Mouse (Mus musculus): ENCODE results near the gene Psme2. TPM values are rescaled to one million over a fixed set of nuclear protein-coding genes. Genes with fewer than 3 reads are reported as not detected.

Psme2 gene
- total RNA-seq (2014; rRNA removed) (51.9 and 57.6 TPM in 2 replicates), polyA plus RNA-seq (2015; fragmentation: Nextera tagmentation; extraction: Ambion mirVana) (163 and 208 TPM in 2 replicates)

DNA sequence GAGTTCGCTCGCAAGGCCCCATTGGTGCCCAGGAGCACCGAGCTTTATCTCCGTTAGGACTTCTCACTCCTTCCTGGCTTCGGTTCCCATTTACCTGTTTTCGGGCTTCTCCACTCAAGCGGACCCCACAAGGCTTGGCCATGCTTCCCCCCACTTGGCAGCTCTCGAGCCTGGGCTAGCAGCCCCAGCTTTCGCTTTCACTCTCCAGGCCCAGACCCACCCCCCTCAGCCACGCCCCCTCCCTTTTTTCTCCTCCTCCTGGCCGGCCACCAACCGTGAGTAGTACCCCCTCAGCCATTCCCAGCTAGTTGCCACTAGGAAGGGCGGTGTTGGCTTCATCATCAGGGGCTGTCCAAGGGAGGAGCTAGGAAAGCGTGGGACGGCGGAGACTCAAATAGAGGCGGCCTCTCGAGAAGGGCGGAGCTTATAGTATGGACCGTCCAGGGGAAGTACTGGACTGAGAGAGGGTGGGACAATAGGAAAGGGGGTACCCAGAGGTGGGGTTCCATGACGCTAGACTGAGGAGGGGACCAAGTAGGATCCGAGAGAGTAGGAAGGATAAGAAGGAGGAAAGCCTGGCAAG, at the start of gene Psme2:
Gene Psme2 (minus strand): TSS at position 366 of the 583 bp plus-strand sequence.
- under 1% methylated on average over 21 of the region's 22 CpGs for WGBS
- H3K4me1 ChIP-seq (ENCODE audit: insufficient read depth, low read length) = peaks cover 20% of the 10 kb centered on the region
- peak within 1 kb of the TSS; percentile 96 for H3K27ac ChIP-seq
- no peaks in the 10 kb centered on the region for H3K27me3 ChIP-seq (ENCODE audit: insufficient read depth, low read length)
- TF ChIP-seq CTCF (IDR thresholded peaks at IDR 0.05; ENCODE audit: low read depth) = no peak
- ATAC-seq = peak; percentile 96
- H3K4me2 ChIP-seq (ENCODE audit: low read depth, low read length) = peak within 1 kb of the TSS; percentile 90
- peak; percentile 97 for DNase-seq (ENCODE audit: low spot score)
- no peaks in the 10 kb centered on the region for H3K9me3 ChIP-seq (ENCODE audit: low read length)
- H3K9ac ChIP-seq (replicated peaks; ENCODE audit: low read length) = peak within 1 kb of the TSS; percentile 72
- peak within 1 kb of the TSS; percentile 79 for H3K4me3 ChIP-seq (ENCODE audit: low read length)
- H3K36me3 ChIP-seq (ENCODE audit: insufficient read depth, low read length) = peaks cover 17% of the 10 kb centered on the region

DNA sequence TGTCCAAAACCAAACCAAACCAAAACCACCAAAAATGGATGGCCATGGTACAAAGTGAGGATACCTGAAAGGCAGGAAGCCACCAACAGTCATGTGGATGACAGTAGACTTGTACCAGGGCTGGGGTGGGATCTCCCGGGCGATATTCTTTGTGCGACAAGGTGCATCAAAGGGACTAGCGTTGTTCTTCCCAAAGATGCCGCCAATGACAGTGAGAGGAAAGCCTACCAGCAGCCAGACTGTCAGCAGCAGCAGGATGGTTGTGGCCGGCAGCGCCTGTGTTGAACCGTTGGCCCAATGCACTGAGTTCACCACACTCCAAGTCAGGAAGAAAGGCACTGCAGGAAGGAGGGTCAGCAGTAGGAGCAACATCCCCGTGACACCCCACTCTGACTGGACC, 46.9 kb upstream of the Psme2 start, which contains the start of gene Gm49378:
Gene Gm49378 (minus strand): TSS at position 101 of the 400 bp plus-strand sequence.
- no peak within 1 kb of the TSS for H3K27ac ChIP-seq
- ATAC-seq (no peak), DNase-seq (ENCODE audit: low spot score) (no peak)
- peaks cover 35% of the 10 kb centered on the region; the same call in 1 of the 2 replicates for H3K36me3 ChIP-seq (ENCODE audit: insufficient read depth, low read length)
- 92% methylated on average over 9 of the region's 9 CpGs for WGBS
- H3K4me2 ChIP-seq (ENCODE audit: low read depth, low read length) = no peak within 1 kb of the TSS
- no peak for TF ChIP-seq CTCF (IDR thresholded peaks at IDR 0.05; ENCODE audit: low read depth)
- H3K9me3 ChIP-seq (ENCODE audit: low read length) = no peaks in the 10 kb centered on the region
- no peak within 1 kb of the TSS for H3K4me3 ChIP-seq (ENCODE audit: low read length)
- no peaks in the 10 kb centered on the region for H3K27me3 ChIP-seq (ENCODE audit: insufficient read depth, low read length)
- H3K4me1 ChIP-seq (ENCODE audit: insufficient read depth, low read length) = peaks cover 5% of the 10 kb centered on the region
- H3K9ac ChIP-seq (replicated peaks; ENCODE audit: low read length) = no peak within 1 kb of the TSS

DNA sequence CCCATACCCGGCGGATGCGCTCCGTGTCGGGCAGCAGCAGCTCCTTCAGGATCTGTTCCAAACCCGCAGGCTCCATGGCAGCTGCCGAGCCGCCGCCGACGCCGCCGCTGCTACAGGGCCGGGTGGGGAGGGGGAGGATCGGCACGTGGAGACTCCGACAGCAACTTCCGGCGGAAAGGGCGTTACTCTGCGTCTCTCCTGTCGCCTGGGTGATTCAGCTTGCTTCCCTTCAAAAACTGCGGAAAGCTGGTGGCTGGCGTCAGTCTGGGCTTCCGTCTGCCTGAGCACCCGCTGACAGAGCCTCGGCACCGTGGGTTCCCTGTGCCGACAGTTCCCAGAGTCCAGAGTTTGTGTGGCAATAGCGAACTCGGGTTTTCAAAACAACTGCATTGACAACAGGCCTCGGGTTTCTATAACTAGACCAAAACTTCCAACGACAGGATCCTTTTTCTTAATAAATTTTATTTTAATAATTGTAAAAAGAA, 44.7 kb upstream of the Psme2 start, which contains the start of gene Ipo4:
Gene Ipo4 (minus strand): TSS at position 435 of the 485 bp plus-strand sequence.
- peak within 1 kb of the TSS; percentile 62 for H3K9ac ChIP-seq (replicated peaks; ENCODE audit: low read length)
- H3K27me3 ChIP-seq (ENCODE audit: insufficient read depth, low read length) = no peaks in the 10 kb centered on the region
- H3K27ac ChIP-seq = peak within 1 kb of the TSS; percentile 69
- TF ChIP-seq CTCF (IDR thresholded peaks at IDR 0.05; ENCODE audit: low read depth) = no peak
- H3K9me3 ChIP-seq (ENCODE audit: low read length) = no peaks in the 10 kb centered on the region
- H3K4me3 ChIP-seq (ENCODE audit: low read length) = peak within 1 kb of the TSS; percentile 54
- no peaks in the 10 kb centered on the region; the same call in 1 of the 2 replicates for H3K4me1 ChIP-seq (ENCODE audit: insufficient read depth, low read length)
- peak within 1 kb of the TSS; percentile 90 for H3K4me2 ChIP-seq (ENCODE audit: low read depth, low read length)
- ATAC-seq (peak; percentile 92), DNase-seq (ENCODE audit: low spot score) (peak; percentile 95)
- 1% methylated on average over 33 of the region's 33 CpGs for WGBS
- peaks cover 57% of the 10 kb centered on the region for H3K36me3 ChIP-seq (ENCODE audit: insufficient read depth, low read length)

DNA sequence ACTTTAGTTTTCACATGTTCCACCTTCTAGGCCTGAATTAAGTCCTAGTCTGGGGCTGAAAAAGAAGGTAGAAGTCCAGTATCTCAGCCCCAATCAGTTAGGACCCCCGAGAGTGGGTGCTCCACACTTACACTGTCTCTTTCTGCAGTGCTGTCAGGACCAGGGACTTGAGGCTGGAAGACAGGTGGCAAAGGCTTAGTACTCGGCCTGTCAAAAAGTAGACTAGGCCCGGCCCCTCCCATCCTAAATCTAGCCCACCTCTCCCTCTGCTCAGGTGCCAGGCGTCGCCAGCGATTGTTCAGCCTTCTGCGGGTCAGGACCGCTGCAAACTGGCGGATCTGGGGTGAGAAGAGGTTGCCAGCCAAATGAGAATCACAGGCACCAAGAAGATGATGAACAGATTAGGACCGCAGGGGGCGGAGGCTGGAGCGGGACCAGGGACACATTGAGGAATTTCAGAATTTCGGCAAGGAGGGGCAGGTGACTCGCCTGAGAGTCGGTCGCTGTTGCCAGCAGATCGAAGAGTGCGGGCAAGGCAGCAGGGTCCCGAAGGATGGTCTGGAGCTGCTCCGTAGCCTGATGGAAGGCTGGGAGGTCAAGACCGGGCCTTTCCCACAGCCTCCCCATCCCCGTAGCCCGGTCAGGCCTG, 44.1 kb upstream of the Psme2 start:
- Histone ChIP-seq H3K4me1 (ENCODE audit: insufficient read depth, low read length) (no peaks in the 10 kb centered on the region; the same call in 1 of the 2 replicates), H3K9me3 (ENCODE audit: low read length) (no peaks in the 10 kb centered on the region), H3K27me3 (ENCODE audit: insufficient read depth, low read length) (no peaks in the 10 kb centered on the region), H3K36me3 (ENCODE audit: insufficient read depth, low read length) (peaks cover 57% of the 10 kb centered on the region), H3K27ac (peak overlapping the region; percentile 69), H3K9ac (replicated peaks; ENCODE audit: low read length) (peak overlapping the region; percentile 62), H3K4me2 (ENCODE audit: low read depth, low read length) (peak overlapping the region; percentile 90), H3K4me3 (ENCODE audit: low read length) (peak overlapping the region; percentile 54)
- DNase-seq (ENCODE audit: low spot score) = no peak
- WGBS = 2% methylated on average over 23 of the region's 23 CpGs
- no peak for ATAC-seq
- no peak for TF ChIP-seq CTCF (IDR thresholded peaks at IDR 0.05; ENCODE audit: low read depth)

DNA sequence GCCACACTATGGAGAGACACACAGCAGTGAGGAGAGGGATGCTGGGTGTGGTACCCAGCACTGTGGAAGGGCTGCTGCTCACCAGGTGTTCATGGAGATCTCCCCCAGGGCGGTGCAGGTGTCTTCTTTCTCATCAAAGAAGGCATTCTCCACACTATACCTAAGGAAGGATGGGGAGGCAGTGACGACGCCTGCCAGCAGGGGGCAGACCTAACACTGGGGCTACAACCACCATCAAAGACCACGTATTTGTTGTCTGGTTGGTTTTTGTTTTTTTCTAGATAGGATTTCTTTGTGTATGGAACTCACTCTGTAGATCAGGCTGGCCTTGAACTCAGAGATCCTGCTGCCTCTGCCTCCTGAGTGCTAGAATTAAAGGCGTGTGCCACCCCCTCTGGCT, 38.4 kb upstream of the Psme2 start:
- DNase-seq (ENCODE audit: low spot score) (peak; percentile 9), ATAC-seq (no peak)
- 56% methylated on average over 5 of the region's 5 CpGs for WGBS

DNA sequence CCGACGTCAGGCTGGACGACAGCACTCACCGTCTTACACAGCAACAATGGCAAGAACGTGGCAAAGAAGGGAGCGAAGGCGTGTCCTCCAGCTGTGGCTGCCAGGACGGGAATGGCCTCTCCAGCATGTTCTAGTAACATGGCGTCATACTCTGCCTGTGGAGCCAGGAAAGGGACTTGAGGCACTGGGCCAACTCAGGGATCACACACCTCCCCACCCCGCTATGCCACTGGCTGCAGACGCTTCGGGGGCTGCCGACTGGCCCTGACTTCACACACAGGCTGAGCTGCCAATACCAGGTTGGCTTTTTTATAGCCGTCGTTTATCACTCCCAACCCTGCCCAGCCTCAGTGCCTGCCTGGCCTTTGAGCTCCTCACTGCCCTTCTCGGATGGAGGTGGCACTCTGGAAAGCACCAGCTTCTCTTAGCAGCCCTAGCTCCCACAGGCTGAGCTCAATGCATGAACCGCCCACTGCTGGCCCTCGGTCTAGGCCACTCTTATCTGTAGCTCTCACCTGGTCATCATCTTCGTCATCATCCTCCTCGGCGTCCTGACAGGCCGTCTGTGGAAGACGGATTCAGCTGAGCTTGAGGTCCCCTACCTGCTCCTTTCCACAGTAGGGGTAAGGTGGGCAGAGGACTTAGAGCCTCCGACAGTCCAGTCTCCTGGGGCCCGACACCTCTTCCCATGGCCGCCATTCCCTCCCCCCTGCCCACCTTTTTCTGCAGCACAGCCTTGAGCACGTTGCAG, 37.3 kb upstream of the Psme2 start:
- Histone ChIP-seq H3K27ac (no peak overlapping the region), H3K4me2 (ENCODE audit: low read depth, low read length) (no peak overlapping the region), H3K9ac (replicated peaks; ENCODE audit: low read length) (no peak overlapping the region), H3K36me3 (ENCODE audit: insufficient read depth, low read length) (peaks cover 84% of the 10 kb centered on the region), H3K9me3 (ENCODE audit: low read length) (no peaks in the 10 kb centered on the region), H3K4me1 (ENCODE audit: insufficient read depth, low read length) (no peaks in the 10 kb centered on the region), H3K4me3 (ENCODE audit: low read length) (no peak overlapping the region), H3K27me3 (ENCODE audit: insufficient read depth, low read length) (no peaks in the 10 kb centered on the region)
- WGBS = 88% methylated on average over 27 of the region's 27 CpGs
- ATAC-seq (no peak), DNase-seq (ENCODE audit: low spot score) (no peak)
- TF ChIP-seq CTCF (IDR thresholded peaks at IDR 0.05; ENCODE audit: low read depth) = no peak

More for the DNA sequence above, 38.4 kb upstream of the Psme2 start:
- Histone ChIP-seq H3K4me2 (ENCODE audit: low read depth, low read length) (no peak overlapping the region), H3K36me3 (ENCODE audit: insufficient read depth, low read length) (peaks cover 85% of the 10 kb centered on the region), H3K4me1 (ENCODE audit: insufficient read depth, low read length) (no peaks in the 10 kb centered on the region), H3K27me3 (ENCODE audit: insufficient read depth, low read length) (no peaks in the 10 kb centered on the region), H3K9ac (replicated peaks; ENCODE audit: low read length) (no peak overlapping the region), H3K27ac (no peak overlapping the region), H3K9me3 (ENCODE audit: low read length) (no peaks in the 10 kb centered on the region), H3K4me3 (ENCODE audit: low read length) (no peak overlapping the region)
- TF ChIP-seq CTCF (IDR thresholded peaks at IDR 0.05; ENCODE audit: low read depth) = peak; percentile 68
